Mouse (Mus musculus) kidney, adult 2 months (tissue): Measurements from ENCODE around the gene Fam81a.

Experiments used
- CTCF ChIP-seq: fragments of 200-500 bp; conservative IDR thresholded peaks from 2 replicates; pipeline ENCODE4 v1.5.1; 2011; ENCODE audit warnings: low read depth, mild to moderate bottlenecking, control low read depth, low read length, moderate library complexity, mixed read lengths; ENCODE audit not compliant: insufficient read depth, insufficient read length
- POLR2A ChIP-seq: fragments of 200-500 bp; IDR thresholded peaks from one replicate; pipeline ENCODE4 v1.6.1; 2011; ENCODE audit warnings: low read depth, low read length, control low read depth

- TF ChIP-seq POLR2A (no peak), CTCF (no peak)
Measured at GRCm38 (mm10) chr9:70140871-70141796, 1.2 kb downstream of the Fam81a start.
